Mouse (Mus musculus): ENCODE measurements around the gene Gm20388. TPM values are rescaled to one million over a fixed set of nuclear protein-coding genes. Genes with fewer than 3 reads are reported as not detected.
"Not testable (repeated sequence)": the region's sequence is repeated elsewhere in the genome, so short reads cannot be mapped to it uniquely, and the experiment has no call there.

Gm20388 gene
- polyA plus RNA-seq, 1 experiment from 2014 or later = not detected

- Histone ChIP-seq H3K27ac (replicated peaks) (no peak overlapping the region), H3K4me1 (no peaks in the 10 kb centered on the region), H3K9me3 (no peaks in the 10 kb centered on the region), H3K27me3 (no peaks in the 10 kb centered on the region), H3K4me2 (replicated peaks) (no peak overlapping the region), H3K4me3 (no peak overlapping the region), H3K36me3 (no peaks in the 10 kb centered on the region), H3K9ac (replicated peaks) (no peak overlapping the region)
- no peak for ATAC-seq (replicated peaks)
- 78% methylated on average over 13 of the region's 13 CpGs for WGBS
Observed at GRCm38 (mm10) chr8:122314899-122315496, 2404.4 kb downstream of the Gm20388 start.

GRCm38 (mm10) chr8:122316402-122316801 lies 2405.8 kb downstream of the Gm20388 start:
- Histone ChIP-seq H3K27me3 (no peaks in the 10 kb centered on the region), H3K9ac (replicated peaks) (no peak overlapping the region), H3K4me1 (no peaks in the 10 kb centered on the region), H3K27ac (replicated peaks) (no peak overlapping the region), H3K4me2 (replicated peaks) (no peak overlapping the region), H3K36me3 (no peaks in the 10 kb centered on the region), H3K9me3 (no peaks in the 10 kb centered on the region), H3K4me3 (no peak overlapping the region)
- 53% methylated on average over 2 of the region's 2 CpGs for WGBS
- no peak for ATAC-seq (replicated peaks)

GRCm38 (mm10) chr8:122317918-122318475 lies 2407.4 kb downstream of the Gm20388 start:
- Histone ChIP-seq H3K36me3 (no peaks in the 10 kb centered on the region), H3K9ac (replicated peaks) (no peak overlapping the region), H3K27ac (replicated peaks) (no peak overlapping the region), H3K27me3 (no peaks in the 10 kb centered on the region), H3K4me3 (no peak overlapping the region), H3K4me1 (no peaks in the 10 kb centered on the region), H3K4me2 (replicated peaks) (no peak overlapping the region), H3K9me3 (no peaks in the 10 kb centered on the region)
- 49% methylated on average over 8 of the region's 8 CpGs for WGBS
- no peak for ATAC-seq (replicated peaks)

GRCm38 (mm10) chr8:122319045-122319707 lies 2408.5 kb downstream of the Gm20388 start:
- no peak overlapping the region for H3K9ac ChIP-seq (replicated peaks)
- no peak for ATAC-seq (replicated peaks)
- no peaks in the 10 kb centered on the region for H3K36me3 ChIP-seq
- no peak overlapping the region for H3K4me2 ChIP-seq (replicated peaks)
- 77% methylated on average over 11 of the region's 11 CpGs for WGBS
- H3K4me3 ChIP-seq = no peak overlapping the region
- H3K9me3 ChIP-seq = no peaks in the 10 kb centered on the region
- no peaks in the 10 kb centered on the region for H3K27me3 ChIP-seq
- peaks cover 1% of the 10 kb centered on the region; the same call in 1 of the 2 replicates for H3K4me1 ChIP-seq
- no peak overlapping the region for H3K27ac ChIP-seq (replicated peaks)

GRCm38 (mm10) chr8:122319708-122320075 lies 2409.1 kb downstream of the Gm20388 start:
- peaks cover 5% of the 10 kb centered on the region; the same call in 1 of the 2 replicates for H3K4me1 ChIP-seq
- no peaks in the 10 kb centered on the region for H3K9me3 ChIP-seq
- no peak overlapping the region for H3K4me2 ChIP-seq (replicated peaks)
- 59% methylated on average over 7 of the region's 7 CpGs for WGBS
- H3K27me3 ChIP-seq = no peaks in the 10 kb centered on the region
- H3K9ac ChIP-seq (replicated peaks) = no peak overlapping the region
- no peak overlapping the region for H3K27ac ChIP-seq (replicated peaks)
- no peak overlapping the region for H3K4me3 ChIP-seq
- no peak for ATAC-seq (replicated peaks)
- H3K36me3 ChIP-seq = no peaks in the 10 kb centered on the region

GRCm38 (mm10) chr8:122320541-122320940 lies 2409.9 kb downstream of the Gm20388 start:
- Histone ChIP-seq H3K4me1 (peaks cover 7% of the 10 kb centered on the region; the same call in 1 of the 2 replicates), H3K9ac (replicated peaks) (no peak overlapping the region), H3K36me3 (no peaks in the 10 kb centered on the region), H3K4me2 (replicated peaks) (no peak overlapping the region), H3K9me3 (no peaks in the 10 kb centered on the region), H3K27ac (replicated peaks) (no peak overlapping the region), H3K27me3 (no peaks in the 10 kb centered on the region), H3K4me3 (no peak overlapping the region)
- 3% methylated on average over 3 of the region's 3 CpGs for WGBS
- ATAC-seq (replicated peaks) = no peak

GRCm38 (mm10) chr8:122321455-122321921 lies 2410.8 kb downstream of the Gm20388 start:
- no peaks in the 10 kb centered on the region for H3K27me3 ChIP-seq
- H3K4me2 ChIP-seq (replicated peaks) = no peak overlapping the region
- no peak overlapping the region for H3K27ac ChIP-seq (replicated peaks)
- no peak for ATAC-seq (replicated peaks)
- no peak overlapping the region for H3K9ac ChIP-seq (replicated peaks)
- H3K4me3 ChIP-seq = no peak overlapping the region
- 66% methylated on average over 10 of the region's 10 CpGs for WGBS
- peaks cover 17% of the 10 kb centered on the region for H3K4me1 ChIP-seq
- no peaks in the 10 kb centered on the region for H3K9me3 ChIP-seq
- H3K36me3 ChIP-seq = no peaks in the 10 kb centered on the region

- 95% methylated on average over 7 of the region's 7 CpGs for WGBS
- H3K4me1 ChIP-seq = peaks cover 17% of the 10 kb centered on the region
Observed at GRCm38 (mm10) chr8:122322126-122322525, 2411.5 kb downstream of the Gm20388 start.

GRCm38 (mm10) chr8:122322792-122323191 lies 2412.2 kb downstream of the Gm20388 start:
- Histone ChIP-seq H3K4me2 (replicated peaks) (no peak overlapping the region), H3K9me3 (no peaks in the 10 kb centered on the region), H3K4me3 (no peak overlapping the region), H3K9ac (replicated peaks) (no peak overlapping the region), H3K27ac (replicated peaks) (no peak overlapping the region), H3K36me3 (no peaks in the 10 kb centered on the region), H3K27me3 (no peaks in the 10 kb centered on the region), H3K4me1 (peaks cover 17% of the 10 kb centered on the region)
- ATAC-seq (replicated peaks) = no peak
- WGBS = 63% methylated on average over 11 of the region's 11 CpGs

More at GRCm38 (mm10) chr8:122322126-122322525, 2411.5 kb downstream of the Gm20388 start:
- Histone ChIP-seq H3K27me3 (no peaks in the 10 kb centered on the region), H3K9me3 (no peaks in the 10 kb centered on the region), H3K27ac (replicated peaks) (no peak overlapping the region), H3K36me3 (no peaks in the 10 kb centered on the region), H3K4me2 (replicated peaks) (no peak overlapping the region), H3K4me3 (no peak overlapping the region), H3K9ac (replicated peaks) (no peak overlapping the region)
- no peak for ATAC-seq (replicated peaks)

GRCm38 (mm10) chr8:122323951-122324402 lies 2413.3 kb downstream of the Gm20388 start:
- H3K36me3 ChIP-seq; H3K27ac ChIP-seq (replicated peaks): not testable (repeated sequence)

GRCm38 (mm10) chr8:122325196-122325595 lies 2414.6 kb downstream of the Gm20388 start:
- H3K4me1 ChIP-seq = peaks cover 20% of the 10 kb centered on the region
- no peaks in the 10 kb centered on the region for H3K9me3 ChIP-seq
- H3K27me3 ChIP-seq = no peaks in the 10 kb centered on the region
- H3K4me2 ChIP-seq (replicated peaks) = no peak overlapping the region
- 75% methylated on average over 2 of the region's 2 CpGs for WGBS
- no peak for ATAC-seq (replicated peaks)
- no peaks in the 10 kb centered on the region for H3K36me3 ChIP-seq
- H3K9ac ChIP-seq (replicated peaks) = no peak overlapping the region
- H3K27ac ChIP-seq (replicated peaks) = no peak overlapping the region
- no peak overlapping the region for H3K4me3 ChIP-seq

More at GRCm38 (mm10) chr8:122323951-122324402, 2413.3 kb downstream of the Gm20388 start:
- H3K4me1 ChIP-seq = peaks cover 17% of the 10 kb centered on the region
- H3K4me3 ChIP-seq; H3K9me3 ChIP-seq; ATAC-seq (replicated peaks); H3K4me2 ChIP-seq (replicated peaks); H3K9ac ChIP-seq (replicated peaks); H3K27me3 ChIP-seq: not testable (repeated sequence)
- WGBS = 6% methylated on average over 13 of the region's 13 CpGs

- Histone ChIP-seq H3K4me2 (replicated peaks) (peak overlapping the region; percentile 25), H3K27me3 (no peaks in the 10 kb centered on the region), H3K9me3 (no peaks in the 10 kb centered on the region), H3K4me3 (0 out of 2 replicates have a peak overlapping the region, but pooled peaks have one; percentile 3), H3K27ac (replicated peaks) (no peak overlapping the region), H3K9ac (replicated peaks) (no peak overlapping the region; the same call in 1 of the 2 replicates), H3K4me1 (peaks cover 20% of the 10 kb centered on the region), H3K36me3 (no peaks in the 10 kb centered on the region)
- ATAC-seq (replicated peaks) = no peak
- 7% methylated on average over 14 of the region's 14 CpGs for WGBS
Observed at GRCm38 (mm10) chr8:122326114-122326542, 2415.5 kb downstream of the Gm20388 start.

All from forebrain, embryonic 15.5 days (tissue).